Mouse (Mus musculus) stomach, embryonic 15.5 days (tissue): ENCODE results near the gene Nfasc. TPM values are rescaled to one million over a fixed set of nuclear protein-coding genes. Genes with fewer than 3 reads are reported as not detected.
A peak's percentile ranks its signal among the peaks of the same experiment; 100 is the strongest.

Experiments used
- ATAC-seq: fragments of 200-750 bp; cut with Nextera tagmentation; 2 replicates; pipeline ENCODE4 v1.8.0; 2017; ENCODE audit warnings: low read depth, moderate number of reproducible peaks, moderate TSS enrichment; ENCODE audit not compliant: insufficient read depth, low FRiP score
- H3K27ac ChIP-seq: fragments of 300-500 bp; sonication (generic); 2 replicates; pipeline ENCODE4 v1.5.1; 2015; ENCODE audit warnings: mild to moderate bottlenecking, inconsistent platforms
- H3K27me3 ChIP-seq: fragments of 300-500 bp; sonication (generic); replicated peaks from 2 replicates; pipeline ENCODE4 v1.6.1; 2015; ENCODE audit warnings: inconsistent platforms
- H3K36me3 ChIP-seq: fragments of 300-500 bp; sonication (generic); 2 replicates; pipeline ENCODE4 v1.6.1; 2015; ENCODE audit warnings: inconsistent platforms
- H3K4me1 ChIP-seq: fragments of 300-500 bp; sonication (generic); 2 replicates; pipeline ENCODE4 v1.6.1; 2015; ENCODE audit warnings: inconsistent platforms
- H3K4me2 ChIP-seq: fragments of 300-500 bp; sonication (generic); 2 replicates; pipeline ENCODE4 v1.6.1; 2015; ENCODE audit warnings: mild to moderate bottlenecking, inconsistent platforms
- H3K4me3 ChIP-seq: fragments of 300-500 bp; sonication (generic); replicated peaks from 2 replicates; pipeline ENCODE4 v1.5.1; 2015; ENCODE audit warnings: inconsistent platforms
- H3K9ac ChIP-seq: fragments of 300-500 bp; sonication (generic); 2 replicates; pipeline ENCODE4 v1.6.1; 2015; ENCODE audit warnings: inconsistent platforms
- H3K9me3 ChIP-seq: fragments of 300-500 bp; sonication (generic); 2 replicates; pipeline ENCODE4 v1.6.1; 2016; ENCODE audit warnings: inconsistent platforms
- WGBS: fragments of 180-500 bp; shearing (Covaris S2); methylation state at CpG from one replicate; pipeline ENCODE4 v1.1.7; 2015; 5-methylcytosine and 5-hydroxymethylcytosine counted together
- polyA plus RNA-seq: library from polyadenylated mRNA; unstranded; fragments of >200 nt; fragmentation: Nextera tagmentation; extraction: Ambion mirVana; gene quantifications from 2 replicates; pipeline ENCODE4 v1.2.1, GENCODE M21; 2015

Gene Nfasc
- polyA plus RNA-seq, 1 experiment from 2014 or later, result 3.2 TPM

GRCm38 (mm10) chr1:132528071-132528470 lies 213.5 kb downstream of the Nfasc start:
- Histone ChIP-seq H3K9ac (no peak overlapping the region), H3K27ac (no peak overlapping the region), H3K9me3 (no peaks in the 10 kb centered on the region), H3K4me1 (peaks cover 17% of the 10 kb centered on the region), H3K4me2 (no peak overlapping the region), H3K27me3 (no peaks in the 10 kb centered on the region), H3K4me3 (no peak overlapping the region), H3K36me3 (no peaks in the 10 kb centered on the region)
- WGBS, result 89% methylated on average over 13 of the region's 13 CpGs
- ATAC-seq, result no peak

GRCm38 (mm10) chr1:132525832-132526231 lies 215.8 kb downstream of the Nfasc start:
- 9% methylated on average over 10 of the region's 10 CpGs for WGBS
- no peak overlapping the region for H3K4me2 ChIP-seq
- no peak for ATAC-seq

GRCm38 (mm10) chr1:132523920-132524319 lies 217.7 kb downstream of the Nfasc start:
- no peak for ATAC-seq
- WGBS, result 29% methylated on average over 4 of the region's 4 CpGs
- H3K27me3 ChIP-seq, result no peaks in the 10 kb centered on the region

More at GRCm38 (mm10) chr1:132525832-132526231, 215.8 kb downstream of the Nfasc start:
- no peak overlapping the region for H3K27ac ChIP-seq
- no peaks in the 10 kb centered on the region for H3K27me3 ChIP-seq
- H3K36me3 ChIP-seq, result no peaks in the 10 kb centered on the region
- H3K9me3 ChIP-seq, result no peaks in the 10 kb centered on the region
- no peak overlapping the region for H3K4me3 ChIP-seq
- peaks cover 7% of the 10 kb centered on the region for H3K4me1 ChIP-seq
- H3K9ac ChIP-seq, result no peak overlapping the region

GRCm38 (mm10) chr1:132523048-132523447 lies 218.5 kb downstream of the Nfasc start:
- no peaks in the 10 kb centered on the region for H3K9me3 ChIP-seq
- no peak for ATAC-seq
- H3K4me2 ChIP-seq, result no peak overlapping the region
- H3K27me3 ChIP-seq, result no peaks in the 10 kb centered on the region
- no peaks in the 10 kb centered on the region for H3K36me3 ChIP-seq
- H3K9ac ChIP-seq, result no peak overlapping the region
- H3K27ac ChIP-seq, result no peak overlapping the region
- H3K4me1 ChIP-seq, result no peaks in the 10 kb centered on the region
- WGBS, result 77% methylated on average over 8 of the region's 8 CpGs
- H3K4me3 ChIP-seq, result no peak overlapping the region

More at GRCm38 (mm10) chr1:132523920-132524319, 217.7 kb downstream of the Nfasc start:
- no peaks in the 10 kb centered on the region for H3K9me3 ChIP-seq
- H3K4me3 ChIP-seq, result no peak overlapping the region
- H3K9ac ChIP-seq, result no peak overlapping the region
- H3K27ac ChIP-seq, result no peak overlapping the region
- no peaks in the 10 kb centered on the region for H3K4me1 ChIP-seq
- no peaks in the 10 kb centered on the region for H3K36me3 ChIP-seq
- no peak overlapping the region for H3K4me2 ChIP-seq

GRCm38 (mm10) chr1:132520764-132521163 lies 220.8 kb downstream of the Nfasc start:
- no peak overlapping the region for H3K27ac ChIP-seq
- H3K36me3 ChIP-seq, result no peaks in the 10 kb centered on the region
- no peaks in the 10 kb centered on the region for H3K27me3 ChIP-seq
- 9% methylated on average over 6 of the region's 6 CpGs for WGBS
- peak; percentile 61; the same call in 1 of the 2 replicates for ATAC-seq
- H3K9ac ChIP-seq, result no peak overlapping the region
- H3K9me3 ChIP-seq, result no peaks in the 10 kb centered on the region
- H3K4me2 ChIP-seq, result no peak overlapping the region
- H3K4me3 ChIP-seq, result no peak overlapping the region
- no peaks in the 10 kb centered on the region for H3K4me1 ChIP-seq

- Histone ChIP-seq H3K4me1 (no peaks in the 10 kb centered on the region), H3K9ac (no peak overlapping the region), H3K36me3 (no peaks in the 10 kb centered on the region), H3K27ac (no peak overlapping the region), H3K9me3 (no peaks in the 10 kb centered on the region), H3K4me2 (no peak overlapping the region), H3K4me3 (no peak overlapping the region), H3K27me3 (no peaks in the 10 kb centered on the region)
- no peak for ATAC-seq
- 86% methylated on average over 11 of the region's 11 CpGs for WGBS
These were observed 221.9 kb downstream of the Nfasc start for GRCm38 (mm10) chr1:132519734-132520133.

GRCm38 (mm10) chr1:132518621-132519020 lies 223.0 kb downstream of the Nfasc start:
- Histone ChIP-seq H3K4me2 (no peak overlapping the region), H3K9ac (no peak overlapping the region), H3K4me3 (no peak overlapping the region), H3K27me3 (no peaks in the 10 kb centered on the region), H3K36me3 (no peaks in the 10 kb centered on the region), H3K4me1 (no peaks in the 10 kb centered on the region), H3K9me3 (no peaks in the 10 kb centered on the region), H3K27ac (no peak overlapping the region)
- ATAC-seq, result no peak
- 81% methylated on average over 18 of the region's 18 CpGs for WGBS

- H3K36me3 ChIP-seq, result no peaks in the 10 kb centered on the region
- no peaks in the 10 kb centered on the region for H3K4me1 ChIP-seq
- no peak overlapping the region for H3K4me2 ChIP-seq
- no peak overlapping the region for H3K27ac ChIP-seq
- H3K9me3 ChIP-seq, result no peaks in the 10 kb centered on the region
- H3K27me3 ChIP-seq, result no peaks in the 10 kb centered on the region
- WGBS, result 89% methylated on average over 11 of the region's 11 CpGs
- no peak for ATAC-seq
- no peak overlapping the region for H3K9ac ChIP-seq
- H3K4me3 ChIP-seq, result no peak overlapping the region
These were observed 224.8 kb downstream of the Nfasc start for GRCm38 (mm10) chr1:132516776-132517175.

- ATAC-seq, result no peak
- H3K27ac ChIP-seq, result no peak overlapping the region
- H3K4me1 ChIP-seq, result no peaks in the 10 kb centered on the region
- no peaks in the 10 kb centered on the region for H3K9me3 ChIP-seq
- WGBS, result 87% methylated on average over 12 of the region's 12 CpGs
- H3K27me3 ChIP-seq, result no peaks in the 10 kb centered on the region
- no peak overlapping the region for H3K4me3 ChIP-seq
- no peaks in the 10 kb centered on the region for H3K36me3 ChIP-seq
- H3K4me2 ChIP-seq, result no peak overlapping the region
- H3K9ac ChIP-seq, result no peak overlapping the region
These were observed 226.3 kb downstream of the Nfasc start for GRCm38 (mm10) chr1:132515339-132515738.

Other genes starting within 250 kb of the Nfasc start
- gene Tmem81, start 235.6 kb downstream of the Nfasc start, polyA plus RNA-seq, result 1.6 and 1.8 TPM in 2 replicates
- 0.19 and 0.26 TPM in 2 replicates for gene Cntn2, start 198.5 kb downstream of the Nfasc start, polyA plus RNA-seq
- gene Lrrn2, start 138.5 kb upstream of the Nfasc start, polyA plus RNA-seq, result 3.9 and 5.4 TPM in 2 replicates